Mouse (Mus musculus): ENCODE measurements around the gene Slamf9.

Slamf9 gene

DNA sequence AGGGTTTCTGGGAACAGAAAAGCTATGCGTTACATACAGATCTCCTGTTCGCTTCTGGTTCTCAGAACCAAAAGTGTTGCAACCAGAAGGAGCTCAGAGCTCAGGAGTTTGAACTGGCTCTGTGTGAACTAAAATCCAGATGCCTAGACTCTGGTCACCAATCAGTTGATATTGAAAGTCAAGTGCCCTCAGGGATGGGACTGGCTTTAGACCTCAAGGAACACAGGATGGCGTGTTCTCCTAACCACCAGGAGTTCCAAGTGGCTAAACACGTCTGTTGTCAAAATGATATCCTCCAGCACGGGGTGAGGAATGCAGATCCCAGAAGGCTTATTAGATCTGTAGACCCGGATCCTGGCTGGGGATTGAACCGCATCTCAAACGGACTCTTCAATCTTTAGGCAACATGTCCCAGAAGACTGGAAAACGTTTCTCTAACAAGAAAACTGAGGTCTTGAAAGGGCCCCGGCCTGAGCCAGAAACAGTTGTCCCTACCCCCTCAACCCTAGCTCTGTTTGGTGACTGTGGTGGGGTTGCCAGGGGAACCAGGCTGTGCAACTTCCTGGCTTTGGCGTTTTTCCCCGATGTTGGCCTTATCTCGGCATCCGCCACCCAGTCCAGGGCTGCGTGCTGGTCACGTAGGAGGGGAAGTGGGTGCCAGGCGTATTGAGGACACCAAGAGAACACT lies 38.5 kb downstream of the Slamf9 start:
- WGBS = 56% methylated on average over 17 of the region's 17 CpGs

DNA sequence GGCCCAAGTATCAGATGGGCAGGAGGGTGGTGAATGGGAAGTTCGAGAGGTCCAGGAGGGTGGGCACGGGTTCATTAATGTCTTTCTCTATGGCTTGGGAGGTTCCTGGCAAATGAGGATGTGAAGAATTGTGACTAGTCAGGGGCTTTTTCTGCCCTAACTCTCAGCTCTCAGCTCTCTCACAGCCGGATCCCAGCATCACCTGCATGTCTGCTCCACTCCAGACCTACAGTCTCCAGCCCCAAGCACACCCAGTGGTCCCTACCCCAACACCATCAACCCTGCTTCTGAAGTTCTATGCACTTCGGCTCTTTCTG lies 39.0 kb downstream of the Slamf9 start:
- 58% methylated on average over 4 of the region's 4 CpGs for WGBS

DNA sequence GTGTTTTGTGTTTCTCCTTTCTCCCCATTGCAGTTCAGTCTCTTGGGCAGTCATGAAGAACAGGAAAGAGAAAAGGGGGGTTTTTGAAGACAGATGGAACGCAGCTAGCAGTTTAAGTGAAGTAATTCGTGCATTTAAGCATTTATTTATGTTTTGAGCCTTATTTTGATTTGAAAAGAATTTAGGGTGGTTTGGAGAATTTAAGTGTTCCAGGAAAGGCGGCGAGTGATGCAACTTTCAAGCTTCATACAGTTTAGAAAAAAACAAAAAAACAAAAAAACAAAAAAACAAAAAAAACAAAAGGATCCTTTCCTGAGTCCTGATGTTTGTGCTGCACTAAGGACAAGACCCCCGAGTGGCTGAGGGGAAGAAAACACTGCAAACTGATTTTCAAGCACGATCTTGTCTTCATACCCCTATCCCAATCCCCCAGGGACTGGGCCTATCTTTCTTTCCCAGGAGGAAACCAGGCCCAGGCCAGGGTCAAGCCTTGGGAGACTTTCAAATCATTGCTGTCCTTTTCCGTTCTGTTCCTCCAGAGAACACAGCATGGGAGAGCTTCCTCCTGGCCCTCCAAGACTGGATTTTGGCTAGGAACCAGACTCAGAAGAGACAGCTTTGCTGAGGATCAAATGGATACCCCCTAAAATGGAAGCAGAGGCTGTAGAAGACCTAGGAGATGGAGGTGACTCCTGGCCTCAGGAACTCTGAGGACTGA lies 39.6 kb downstream of the Slamf9 start:
- 74% methylated on average over 7 of the region's 7 CpGs for WGBS

DNA sequence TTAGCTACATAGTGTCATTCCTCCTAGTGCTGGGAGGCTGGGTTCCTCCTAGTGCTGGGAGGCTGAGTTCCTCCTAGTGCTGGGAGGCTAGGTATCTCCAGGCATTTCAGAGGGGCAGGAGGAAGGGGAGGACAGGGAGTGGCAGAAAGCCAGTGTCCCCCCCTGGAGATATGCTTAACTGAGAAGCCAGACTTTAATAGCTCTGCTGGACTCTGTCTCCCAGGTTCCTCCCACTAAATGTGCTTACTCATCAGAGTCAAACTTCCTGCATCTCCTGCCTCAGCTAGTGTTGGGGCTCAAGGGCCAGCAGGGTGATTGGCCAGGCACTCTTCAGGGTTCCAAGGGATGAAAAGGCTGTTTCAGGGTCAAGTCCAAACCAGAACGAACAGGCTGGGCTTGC lies 40.2 kb downstream of the Slamf9 start:
- 88% methylated on average over 1 of the region's 1 CpGs for WGBS

DNA sequence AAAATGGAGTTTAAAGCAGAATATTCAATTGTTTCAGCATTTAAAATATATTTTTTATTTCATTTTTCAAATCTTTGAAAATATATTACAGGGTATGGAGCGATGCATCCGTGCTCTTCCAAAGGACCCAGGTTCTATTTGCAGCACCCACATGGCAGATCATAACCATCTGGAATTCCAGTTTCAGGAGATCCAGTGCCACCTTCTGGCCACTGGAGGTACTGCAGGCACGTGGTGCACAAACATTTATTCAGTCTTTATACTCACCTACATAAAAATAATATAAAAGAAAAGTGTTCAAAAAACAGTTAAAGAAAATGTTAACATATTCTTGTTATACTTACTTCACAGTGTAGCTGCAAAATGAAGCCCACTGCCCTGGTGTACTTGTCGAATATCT lies 42.9 kb downstream of the Slamf9 start:
- WGBS = 75% methylated on average over 4 of the region's 4 CpGs

DNA sequence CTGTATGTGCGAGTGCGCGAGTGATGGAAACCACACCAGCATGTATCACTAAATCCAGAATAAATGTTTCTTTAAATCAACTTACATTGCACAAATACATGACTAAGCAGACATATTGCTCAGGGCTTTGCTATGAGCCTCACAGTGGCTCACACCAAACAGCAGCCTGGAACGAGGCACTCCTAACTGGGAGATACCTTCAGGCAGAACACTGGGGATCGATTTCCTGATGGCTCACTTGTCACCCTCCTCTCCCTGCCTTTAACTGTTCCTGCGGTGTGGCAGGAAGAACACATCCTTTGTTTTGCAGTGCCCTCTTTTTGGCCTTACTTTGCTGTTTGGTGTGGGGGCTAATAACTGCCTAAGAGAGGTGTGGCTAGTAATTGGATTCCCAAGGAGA lies 44.5 kb downstream of the Slamf9 start:
- 72% methylated on average over 6 of the region's 6 CpGs for WGBS

DNA sequence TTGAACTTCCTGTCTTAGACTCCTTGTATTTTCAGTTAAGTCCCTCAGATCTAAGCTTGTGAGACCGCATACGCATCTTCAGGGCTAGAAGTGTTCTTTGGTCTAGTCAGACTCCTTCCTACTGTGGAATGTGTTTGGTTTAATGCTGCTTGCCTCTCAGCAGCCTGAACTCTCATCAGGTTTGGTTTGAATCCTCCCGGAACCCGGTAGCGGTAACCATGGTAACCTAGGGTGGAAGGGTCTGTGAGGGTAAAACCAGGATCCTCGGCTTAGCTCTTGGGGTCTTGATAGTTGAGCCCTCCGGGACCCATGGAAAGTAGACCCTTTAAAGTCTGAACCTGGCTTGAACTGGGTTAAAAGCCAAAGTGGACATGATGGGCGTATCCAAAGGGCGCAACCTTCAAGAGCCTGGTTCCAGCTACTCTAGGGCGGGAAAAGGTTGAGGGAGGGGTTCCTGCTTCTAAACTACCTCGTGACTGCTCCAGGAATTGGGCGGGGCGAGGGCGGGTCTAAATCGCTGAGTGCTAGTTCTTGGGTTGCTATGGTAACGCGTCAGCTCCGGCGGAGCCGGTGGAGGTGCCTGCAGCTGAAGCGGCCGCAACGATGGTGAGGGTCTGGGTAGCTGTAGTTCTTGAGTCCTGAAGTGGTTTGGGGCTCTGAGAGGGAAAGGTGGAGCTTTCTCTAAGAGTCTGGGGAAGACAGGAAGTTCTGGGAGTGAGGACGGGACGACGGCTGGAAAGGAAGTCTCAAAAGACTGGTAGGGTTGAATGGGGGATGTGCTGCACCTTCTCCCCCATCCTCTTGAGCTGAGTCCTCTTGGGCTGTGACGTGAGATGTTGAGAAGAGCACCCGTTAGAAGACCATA lies 45.6 kb downstream of the Slamf9 start, which contains the start of gene Cfap45:
TSS of gene Cfap45 (plus strand) at position 226 of the 865 bp plus-strand sequence.
- WGBS = 2% methylated on average over 28 of the region's 28 CpGs

DNA sequence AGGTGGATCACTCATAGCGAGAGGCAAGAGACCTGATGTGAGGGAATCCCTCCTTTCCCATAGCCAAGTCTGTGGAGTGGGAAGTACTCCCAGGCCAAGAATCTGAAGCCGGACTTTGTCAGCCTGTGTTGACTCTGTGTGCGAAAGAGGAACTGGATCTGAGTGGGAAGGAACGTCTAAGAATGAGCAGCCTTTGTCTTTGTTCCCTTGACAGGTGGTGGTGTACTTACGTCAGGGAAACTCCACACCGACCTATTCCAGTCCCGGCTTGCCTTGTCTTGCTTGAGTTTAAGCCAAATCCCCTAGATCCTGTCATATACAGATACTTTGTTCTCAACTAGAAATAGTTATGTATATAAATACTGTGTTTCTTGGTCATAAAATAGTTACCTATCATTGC lies 47.4 kb downstream of the Slamf9 start:
- 65% methylated on average over 7 of the region's 7 CpGs for WGBS

DNA sequence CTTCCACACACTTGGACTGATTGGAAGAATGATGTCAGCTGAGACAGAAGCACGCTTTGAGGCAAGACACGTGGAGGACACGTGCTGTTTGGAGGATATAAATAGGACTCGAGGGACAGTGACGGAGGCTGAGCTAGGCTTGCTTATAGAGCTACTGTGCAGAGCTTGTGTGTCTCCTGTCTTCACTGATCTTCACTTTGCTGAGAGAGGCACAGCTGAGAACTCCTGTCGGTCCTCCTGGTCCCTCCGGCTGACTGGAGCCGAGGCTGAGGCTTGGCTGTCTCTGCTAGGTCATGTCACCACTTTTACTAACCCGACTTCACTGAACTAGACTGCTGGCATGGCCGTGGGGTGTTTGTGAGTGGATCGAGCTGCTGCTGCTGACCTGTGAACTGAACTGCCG lies 48.5 kb downstream of the Slamf9 start:
- WGBS = 44% methylated on average over 12 of the region's 12 CpGs

DNA sequence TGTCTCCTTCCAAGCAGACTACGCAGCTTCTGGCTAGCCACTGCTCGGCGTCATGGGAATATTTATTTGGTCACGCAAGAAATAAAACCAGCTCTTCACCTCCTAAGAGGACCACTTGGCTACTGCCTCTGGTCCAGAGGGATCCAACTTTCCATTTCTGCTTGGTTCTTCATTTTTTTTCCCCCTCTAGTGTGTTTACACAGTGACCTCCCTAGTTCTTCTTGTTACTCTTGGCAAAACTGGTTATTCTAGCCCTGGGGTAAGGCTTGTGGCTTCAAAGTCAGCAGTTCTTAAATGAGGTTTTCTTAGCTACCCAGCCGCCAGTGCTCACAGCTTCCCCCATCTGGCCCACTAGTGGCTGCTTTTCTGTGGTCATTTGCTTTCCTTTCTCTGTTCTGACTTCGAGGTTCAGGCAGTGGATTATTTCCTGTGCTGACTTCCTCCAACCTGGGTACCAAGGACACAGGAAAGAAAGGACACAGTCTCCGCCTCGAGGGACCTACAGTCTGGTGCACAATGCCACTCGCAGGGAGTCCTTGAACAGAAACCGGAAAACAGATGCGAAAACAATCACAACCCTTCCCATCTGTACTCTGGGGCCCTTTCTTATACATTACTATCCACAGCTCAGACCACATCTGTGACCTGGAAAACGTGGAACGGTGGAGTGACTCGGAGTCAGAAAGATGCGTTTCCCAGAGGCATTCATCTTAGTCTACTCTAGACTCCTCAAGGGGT lies 50.0 kb downstream of the Slamf9 start:
- WGBS = 61% methylated on average over 15 of the region's 15 CpGs

DNA sequence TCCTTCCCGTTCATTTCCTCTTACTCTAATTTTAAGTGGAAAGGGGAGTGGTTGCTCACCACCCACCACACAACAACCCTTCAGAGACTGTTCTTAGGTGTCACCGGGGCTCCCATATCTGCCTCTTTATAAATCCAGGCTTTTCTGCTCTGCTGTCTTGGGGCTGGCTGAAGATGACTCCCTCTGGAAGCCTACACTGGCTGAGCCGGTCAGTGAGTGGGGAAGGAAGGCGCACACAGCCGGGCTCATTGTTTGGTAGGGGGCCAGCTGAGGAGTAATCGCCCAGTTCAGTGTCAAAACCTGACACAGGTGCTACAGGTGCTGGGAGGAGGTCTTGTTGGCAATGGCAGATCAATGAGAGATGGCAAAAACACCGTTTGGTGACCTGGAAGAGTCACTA lies 50.8 kb downstream of the Slamf9 start:
- 72% methylated on average over 7 of the region's 7 CpGs for WGBS

DNA sequence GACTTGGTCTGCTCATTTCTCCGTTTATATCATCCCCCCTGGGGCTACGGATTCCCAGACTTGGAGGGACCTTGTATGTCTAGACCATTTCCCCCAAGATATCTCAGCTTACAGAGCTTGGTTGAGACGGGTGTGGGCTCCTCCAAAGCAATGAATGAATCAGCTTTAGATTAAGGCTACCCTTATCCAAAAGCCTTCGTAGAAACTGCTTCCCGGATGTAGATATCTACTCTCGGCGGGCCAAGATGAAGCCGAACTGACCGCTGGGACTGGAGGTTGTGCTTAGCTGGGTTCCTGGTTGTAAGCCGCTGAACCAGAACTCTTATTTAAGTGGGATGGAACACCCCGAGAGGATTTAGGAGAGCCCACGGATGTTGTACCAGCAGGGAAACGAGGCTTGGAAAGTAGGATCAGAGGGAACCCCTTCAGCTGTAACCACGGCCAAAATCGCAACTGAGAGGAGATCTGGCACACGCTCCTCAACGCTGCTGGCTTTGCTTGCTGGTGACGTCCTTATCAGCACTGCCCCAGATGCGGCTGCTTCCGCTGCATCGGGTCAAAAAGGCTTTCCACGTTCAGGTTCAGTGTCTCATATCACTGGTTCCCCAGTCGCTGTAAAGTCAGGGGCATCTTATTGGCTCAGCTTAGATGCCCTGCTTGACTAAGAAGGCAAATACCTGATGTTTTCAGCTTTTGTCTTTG lies 51.4 kb downstream of the Slamf9 start:
- WGBS = 66% methylated on average over 23 of the region's 23 CpGs

DNA sequence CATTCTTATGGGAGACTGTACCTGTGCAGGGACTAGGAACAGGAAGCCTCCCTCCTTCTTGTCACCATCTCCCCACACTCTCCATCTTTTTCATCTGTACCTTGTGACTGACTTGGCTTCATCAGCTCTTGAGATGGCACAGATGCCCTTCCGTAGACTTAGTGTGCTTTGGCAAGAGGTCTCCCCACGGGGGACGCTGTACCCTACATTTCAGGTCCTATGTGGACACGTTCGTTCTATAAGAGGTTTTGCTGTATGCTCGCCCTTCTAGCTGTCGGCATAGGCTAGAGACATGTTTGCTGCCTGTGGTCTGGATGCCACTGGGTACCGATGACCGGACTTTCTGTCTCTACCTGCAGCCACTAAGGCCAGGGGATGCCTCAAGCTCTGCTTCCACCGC lies 52.3 kb downstream of the Slamf9 start:
- 97% methylated on average over 10 of the region's 10 CpGs for WGBS
